Mouse (Mus musculus): Measurements from ENCODE around the gene Myo3b.

DNA sequence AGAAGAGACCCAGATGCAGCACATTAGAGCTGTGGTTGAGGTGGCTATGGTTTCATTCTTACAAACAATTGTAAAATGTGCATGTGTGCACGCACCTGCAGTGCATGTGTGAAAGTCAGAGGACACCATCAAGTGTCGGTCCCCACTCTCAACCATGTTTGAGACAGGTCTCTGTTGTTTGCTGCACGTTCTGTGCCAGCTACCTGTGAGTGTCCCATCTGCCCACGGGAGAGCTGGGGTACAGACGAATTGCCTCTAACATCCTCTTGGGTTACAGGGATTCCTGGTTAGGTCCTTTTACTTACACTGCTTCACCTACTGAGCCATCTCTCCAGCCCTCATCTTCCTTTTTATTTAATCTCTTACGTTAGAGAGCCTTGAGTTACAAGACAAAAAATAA is 330.5 kb downstream of the Myo3b start:
- TF ChIP-seq POLR2A (IDR thresholded peaks at IDR 0.05; ENCODE audit: extremely low read depth, insufficient read depth, low read length) (no peak), CTCF (IDR thresholded peaks at IDR 0.05; ENCODE audit: low read depth, low read length) (no peak)

Data from liver, adult 2 months (tissue).